Mouse (Mus musculus) forebrain, embryonic 11.5 days (tissue): Measurements from ENCODE around the gene Tgds. TPM values are rescaled to one million over a fixed set of nuclear protein-coding genes. Genes with fewer than 3 reads are reported as not detected.

Source experiments
- ATAC-seq: fragments of 200-750 bp; cut with Nextera tagmentation; replicated peaks from 2 replicates; pipeline ENCODE4 v1.8.0; 2017; ENCODE audit warnings: moderate TSS enrichment; ENCODE audit not compliant: low FRiP score
- DNase-seq: peaks from one replicate; pipeline ENCODE4 v3.0.0-alpha.2; 2017; ENCODE audit warnings: low spot score
- H3K27ac ChIP-seq: fragments of 300-500 bp; sonication (generic); 2 replicates; pipeline ENCODE4 v1.5.1; 2014; ENCODE audit warnings: low read depth, low read length
- H3K27me3 ChIP-seq: fragments of 300-500 bp; sonication (generic); 2 replicates; pipeline ENCODE4 v1.6.1; 2014; ENCODE audit warnings: mild to moderate bottlenecking, low read length, mixed read lengths; ENCODE audit not compliant: control insufficient read depth, insufficient read depth
- H3K36me3 ChIP-seq: fragments of 300-500 bp; sonication (generic); 2 replicates; pipeline ENCODE4 v1.6.1; 2014; ENCODE audit warnings: mild to moderate bottlenecking, low read length, moderate library complexity, mixed read lengths; ENCODE audit not compliant: control insufficient read depth, insufficient read depth
- H3K4me1 ChIP-seq: fragments of 300-500 bp; sonication (generic); replicated peaks from 2 replicates; pipeline ENCODE4 v1.6.1; 2014; ENCODE audit warnings: low read length, mixed read lengths; ENCODE audit not compliant: control insufficient read depth, insufficient read depth
- H3K4me2 ChIP-seq: fragments of 300-500 bp; sonication (generic); 2 replicates; pipeline ENCODE4 v1.6.1; 2014; ENCODE audit warnings: low read depth, mild to moderate bottlenecking, low read length, moderate library complexity, mixed read lengths; ENCODE audit not compliant: severe bottlenecking
- H3K4me3 ChIP-seq: fragments of 300-500 bp; sonication (generic); 2 replicates; pipeline ENCODE4 v1.5.1; 2014; ENCODE audit warnings: low read depth, low read length
- H3K9ac ChIP-seq: fragments of 300-500 bp; sonication (generic); 2 replicates; pipeline ENCODE4 v1.6.1; 2014; ENCODE audit warnings: low read length
- H3K9me3 ChIP-seq: fragments of 300-500 bp; sonication (generic); 2 replicates; pipeline ENCODE4 v1.6.1; 2016; ENCODE audit warnings: low read length, mixed read lengths; ENCODE audit not compliant: control insufficient read depth
- WGBS: fragments of 180-500 bp; shearing (Covaris S2); extraction: QIAGEN DNeasy Blood & Tissue Kit; methylation state at CpG from one replicate; pipeline ENCODE4 v1.1.7; 2014; 5-methylcytosine and 5-hydroxymethylcytosine counted together
- polyA plus RNA-seq: library from polyadenylated mRNA; unstranded; fragments of >200 nt; fragmentation: Nextera tagmentation; extraction: Ambion mirVana; gene quantifications from 2 replicates; pipeline ENCODE4 v1.2.1, GENCODE M21; 2014

The Tgds gene
- polyA plus RNA-seq, result 27.6 and 30.3 TPM in 2 replicates

DNA sequence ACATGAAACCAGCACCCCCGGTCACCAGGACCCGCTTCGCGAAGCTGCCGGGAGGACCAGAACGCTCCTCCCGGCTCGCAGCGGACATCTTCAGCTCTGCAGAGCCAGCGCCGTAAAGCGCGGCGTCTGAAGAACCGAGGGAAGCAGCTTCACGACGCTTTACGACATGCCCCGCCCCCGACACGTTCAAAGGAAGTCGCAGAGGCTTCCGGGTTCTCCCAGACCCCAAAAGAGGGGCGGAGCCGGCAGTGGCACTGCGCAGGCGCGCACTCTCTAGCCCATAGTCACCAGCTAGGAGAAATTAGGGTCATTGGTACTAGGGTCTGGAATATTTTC is at the start of gene Tgds:
Gene Tgds, minus strand, starts transcription at position 114 of the 336 bp plus-strand sequence.
- Histone ChIP-seq H3K9ac (peak within 1 kb of the TSS; percentile 74), H3K27ac (no peak within 1 kb of the TSS), H3K4me3 (peak within 1 kb of the TSS; percentile 61), H3K27me3 (no peaks in the 10 kb centered on the region), H3K4me2 (peak within 1 kb of the TSS; percentile 72), H3K9me3 (no peaks in the 10 kb centered on the region), H3K4me1 (peaks cover 10% of the 10 kb centered on the region), H3K36me3 (no peaks in the 10 kb centered on the region)
- DNase-seq (peak; percentile 98), ATAC-seq (peak; percentile 78)
- under 1% methylated on average over 28 of the region's 28 CpGs for WGBS

- peak; percentile 60 for DNase-seq
Measured at GRCm38 (mm10) chr14:118180711-118181177, 48.2 kb upstream of the Tgds start.

GRCm38 (mm10) chr14:118180117-118180557 is 47.6 kb upstream of the Tgds start:
- peak; percentile 85 for DNase-seq
- H3K9me3 ChIP-seq, result no peaks in the 10 kb centered on the region
- 0% methylated on average over 20 of the region's 20 CpGs for WGBS
- no peaks in the 10 kb centered on the region for H3K36me3 ChIP-seq
- H3K9ac ChIP-seq, result peak overlapping the region; percentile 63
- H3K27ac ChIP-seq, result peak overlapping the region; percentile 53; the same call in 1 of the 2 replicates
- H3K27me3 ChIP-seq, result no peaks in the 10 kb centered on the region
- peak overlapping the region; percentile 49 for H3K4me3 ChIP-seq
- ATAC-seq, result peak; percentile 91
- 0 out of 2 replicates have a peak, but pooled peaks cover 3% of the 10 kb centered on the region for H3K4me1 ChIP-seq
- H3K4me2 ChIP-seq, result peak overlapping the region; percentile 71

More at GRCm38 (mm10) chr14:118180711-118181177, 48.2 kb upstream of the Tgds start:
- peak; percentile 70 for ATAC-seq
- Histone ChIP-seq H3K27ac (peak overlapping the region; percentile 53; the same call in 1 of the 2 replicates), H3K27me3 (no peaks in the 10 kb centered on the region), H3K36me3 (no peaks in the 10 kb centered on the region), H3K9ac (peak overlapping the region; percentile 63; the same call in 1 of the 2 replicates), H3K4me2 (peak overlapping the region; percentile 71), H3K4me3 (peak overlapping the region; percentile 49), H3K4me1 (0 out of 2 replicates have a peak, but pooled peaks cover 3% of the 10 kb centered on the region), H3K9me3 (no peaks in the 10 kb centered on the region)
- WGBS, result 5% methylated on average over 10 of the region's 10 CpGs

DNA sequence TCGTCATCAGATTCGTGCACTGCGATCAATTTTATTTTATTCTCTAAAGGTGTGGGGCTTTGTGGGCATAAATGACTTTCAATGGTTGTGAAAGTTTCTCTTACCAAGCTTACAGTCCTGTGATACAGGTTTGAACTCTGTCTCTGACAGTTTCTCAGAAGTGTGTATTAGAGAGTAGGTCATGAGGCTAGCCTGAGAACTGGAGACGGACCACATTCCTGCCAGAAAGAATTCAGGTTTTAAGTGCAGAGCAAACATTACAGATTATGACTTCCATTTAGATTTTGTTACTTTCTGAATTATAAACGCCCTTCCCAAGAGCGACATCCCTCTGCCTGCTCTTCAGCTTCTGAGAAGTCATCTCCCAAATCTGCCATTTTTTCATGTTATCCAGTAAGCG is 47.1 kb upstream of the Tgds start:
- Histone ChIP-seq H3K36me3 (no peaks in the 10 kb centered on the region), H3K27ac (no peak overlapping the region; the same call in 1 of the 2 replicates), H3K9me3 (no peaks in the 10 kb centered on the region), H3K9ac (peak overlapping the region; percentile 63), H3K4me3 (peak overlapping the region; percentile 49), H3K4me2 (peak overlapping the region; percentile 71), H3K4me1 (0 out of 2 replicates have a peak, but pooled peaks cover 3% of the 10 kb centered on the region), H3K27me3 (no peaks in the 10 kb centered on the region)
- ATAC-seq (peak; percentile 13; the same call in 1 of the 2 replicates), DNase-seq (no peak)
- WGBS, result 34% methylated on average over 7 of the region's 7 CpGs

- H3K4me1 ChIP-seq, result 0 out of 2 replicates have a peak, but pooled peaks cover 3% of the 10 kb centered on the region
- H3K4me3 ChIP-seq, result no peak overlapping the region
- H3K9ac ChIP-seq, result no peak overlapping the region
- no peaks in the 10 kb centered on the region for H3K27me3 ChIP-seq
- no peaks in the 10 kb centered on the region for H3K36me3 ChIP-seq
- no peak for DNase-seq
- ATAC-seq, result no peak
- no peaks in the 10 kb centered on the region for H3K9me3 ChIP-seq
- WGBS, result 79% methylated on average over 1 of the region's 1 CpGs
- H3K27ac ChIP-seq, result no peak overlapping the region
- no peak overlapping the region for H3K4me2 ChIP-seq
Measured at GRCm38 (mm10) chr14:118179251-118179650, 46.7 kb upstream of the Tgds start.

GRCm38 (mm10) chr14:118175694-118176085 is 43.1 kb upstream of the Tgds start:
- no peak for DNase-seq
- Histone ChIP-seq H3K36me3 (no peaks in the 10 kb centered on the region), H3K27me3 (no peaks in the 10 kb centered on the region), H3K9me3 (no peaks in the 10 kb centered on the region), H3K4me3 (no peak overlapping the region), H3K4me2 (no peak overlapping the region), H3K4me1 (peaks cover 6% of the 10 kb centered on the region; the same call in 1 of the 2 replicates), H3K9ac (no peak overlapping the region), H3K27ac (no peak overlapping the region)
- no peak for ATAC-seq
- 90% methylated on average over 12 of the region's 12 CpGs for WGBS

DNA sequence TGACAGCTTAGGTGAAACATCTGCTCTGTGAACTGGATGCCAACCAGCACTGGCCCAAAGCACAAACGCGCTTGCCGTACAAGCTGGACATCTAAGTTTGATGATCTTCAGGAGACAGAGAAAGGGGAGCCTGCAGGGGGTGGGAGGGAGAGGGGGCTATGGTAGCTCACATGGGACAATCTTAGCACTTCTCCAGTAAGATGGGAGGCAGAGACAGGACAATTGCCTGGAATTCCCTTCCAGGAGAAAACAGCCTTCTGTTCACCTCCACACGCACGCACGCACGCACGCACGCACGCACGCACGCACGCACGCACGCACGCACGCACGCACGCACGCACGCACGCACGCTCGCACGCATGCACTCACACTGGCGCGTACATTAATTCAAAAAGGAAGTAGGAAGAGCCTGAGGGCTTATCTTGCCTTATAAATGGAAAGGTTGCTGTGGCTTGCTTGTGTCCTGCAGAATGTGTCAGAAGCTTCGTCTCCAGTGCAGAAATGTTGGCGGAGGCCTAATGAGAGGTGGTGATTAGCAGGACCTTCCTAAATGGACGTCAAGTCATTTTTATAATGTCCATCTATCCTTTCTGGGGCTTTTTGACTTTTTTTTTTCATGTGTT is 42.6 kb upstream of the Tgds start:
- Histone ChIP-seq H3K4me1 (peaks cover 6% of the 10 kb centered on the region; the same call in 1 of the 2 replicates), H3K9me3 (no peaks in the 10 kb centered on the region), H3K27me3 (no peaks in the 10 kb centered on the region), H3K27ac (no peak overlapping the region), H3K9ac (no peak overlapping the region), H3K36me3 (no peaks in the 10 kb centered on the region), H3K4me3 (no peak overlapping the region), H3K4me2 (no peak overlapping the region)
- 90% methylated on average over 30 of the region's 30 CpGs for WGBS
- DNase-seq, result no peak
- no peak for ATAC-seq

GRCm38 (mm10) chr14:118173590-118174203 is 41.1 kb upstream of the Tgds start:
- no peak for DNase-seq
- no peaks in the 10 kb centered on the region for H3K36me3 ChIP-seq
- ATAC-seq, result no peak
- H3K4me1 ChIP-seq, result peaks cover 3% of the 10 kb centered on the region; the same call in 1 of the 2 replicates
- H3K27ac ChIP-seq, result no peak overlapping the region
- H3K4me3 ChIP-seq, result no peak overlapping the region
- H3K9me3 ChIP-seq, result no peaks in the 10 kb centered on the region; the same call in 1 of the 2 replicates
- no peaks in the 10 kb centered on the region for H3K27me3 ChIP-seq
- WGBS, result 77% methylated on average over 11 of the region's 11 CpGs
- no peak overlapping the region for H3K4me2 ChIP-seq
- no peak overlapping the region for H3K9ac ChIP-seq
